Mouse (Mus musculus) ES-E14 (cell line): ENCODE measurements around the gene Bcl11b. TPM values are rescaled to one million over a fixed set of nuclear protein-coding genes. Genes with fewer than 3 reads are reported as not detected.

Source experiments
- DNase-seq: peaks from one replicate; pipeline ENCODE4 v3.0.0-alpha.2; 2013; ENCODE audit warnings: low read depth, low spot score
- H3K27ac ChIP-seq: 2 replicates; pipeline ENCODE4 v1.5.1; 2012; ENCODE audit warnings: low read depth, mild to moderate bottlenecking, low read length, moderate library complexity, mixed read lengths; ENCODE audit not compliant: poor library complexity, insufficient read depth, severe bottlenecking
- H3K36me3 ChIP-seq: 2 replicates; pipeline ENCODE4 v1.6.1; 2012; ENCODE audit warnings: mild to moderate bottlenecking, low read length, moderate library complexity, mixed read lengths; ENCODE audit not compliant: control insufficient read depth, poor library complexity, insufficient read depth, severe bottlenecking
- H3K4me1 ChIP-seq, 2 experiments: fragments of 150-350 bp in 1 of 2; sonication (generic) in 1 of 2; 2 replicates each; pipeline ENCODE4 v1.6.1; 2012; ENCODE audit warnings: low read length in 2 of 2, mild to moderate bottlenecking in 1 of 2, mixed read lengths in 1 of 2; ENCODE audit not compliant: control insufficient read depth in 2 of 2, insufficient read depth in 2 of 2, poor library complexity in 1 of 2
- H3K4me3 ChIP-seq, 2 experiments: fragments of 150-350 bp in 1 of 2; sonication (generic) in 1 of 2; 2 replicates each; pipeline ENCODE4 v1.5.1; 2012; ENCODE audit warnings: low read length in 2 of 2, low read depth in 1 of 2, mild to moderate bottlenecking in 1 of 2, mixed read lengths in 1 of 2; ENCODE audit not compliant: insufficient read depth in 1 of 2, poor library complexity in 1 of 2, severe bottlenecking in 1 of 2
- H3K9ac ChIP-seq: 2 replicates; pipeline ENCODE4 v1.6.1; 2012; ENCODE audit warnings: low read depth, mild to moderate bottlenecking, low read length, mixed read lengths; ENCODE audit not compliant: poor library complexity, insufficient read depth, severe bottlenecking
- H3K9me3 ChIP-seq: fragments of 150-350 bp; sonication (generic); 2 replicates; pipeline ENCODE4 v1.6.1; 2012; ENCODE audit warnings: low read depth, mild to moderate bottlenecking, low read length; ENCODE audit not compliant: control insufficient read depth, insufficient read depth
- CHD2 ChIP-seq: IDR thresholded peaks from 2 replicates; pipeline ENCODE4 v1.6.1; 2014; ENCODE audit warnings: mild to moderate bottlenecking, low read depth, low read length, inconsistent platforms
- HCFC1 ChIP-seq: IDR thresholded peaks from 2 replicates; pipeline ENCODE4 v1.6.1; 2012; ENCODE audit warnings: low read length, inconsistent platforms, borderline replicate concordance; ENCODE audit not compliant: insufficient read depth
- MAFK ChIP-seq: IDR thresholded peaks from 2 replicates; pipeline ENCODE4 v1.6.1; 2014; ENCODE audit warnings: mild to moderate bottlenecking, low read depth, low read length, inconsistent platforms; ENCODE audit not compliant: insufficient read depth
- ZC3H11A ChIP-seq: IDR thresholded peaks from 2 replicates; pipeline ENCODE4 v1.6.1; 2012; ENCODE audit warnings: low read depth, mild to moderate bottlenecking, inconsistent platforms, low read length, borderline replicate concordance
- ZNF384 ChIP-seq: IDR thresholded peaks from 2 replicates; pipeline ENCODE4 v1.6.1; 2012; ENCODE audit warnings: low read depth, low read length, inconsistent platforms
- in situ Hi-C, 2 experiments: fragments of 600-800 bp; cut with MboI; formaldehyde crosslinking; loops; one replicate each; pipeline ENCODE4 v1.15.1; 2025; ENCODE audit warnings: low sequenced_read_pairs in 2 of 2, inconsistent platforms in 1 of 2; ENCODE audit not compliant: unreplicated experiment in 2 of 2
- total RNA-seq: library from RNA; depleted of rRNA; stranded (reverse); fragments of 300-350 nt; gene quantifications from 2 replicates; pipeline ENCODE4 v1.2.3, GENCODE M21; 2012

Bcl11b gene
- total RNA-seq, 1 experiment = 0.85 TPM

DNA sequence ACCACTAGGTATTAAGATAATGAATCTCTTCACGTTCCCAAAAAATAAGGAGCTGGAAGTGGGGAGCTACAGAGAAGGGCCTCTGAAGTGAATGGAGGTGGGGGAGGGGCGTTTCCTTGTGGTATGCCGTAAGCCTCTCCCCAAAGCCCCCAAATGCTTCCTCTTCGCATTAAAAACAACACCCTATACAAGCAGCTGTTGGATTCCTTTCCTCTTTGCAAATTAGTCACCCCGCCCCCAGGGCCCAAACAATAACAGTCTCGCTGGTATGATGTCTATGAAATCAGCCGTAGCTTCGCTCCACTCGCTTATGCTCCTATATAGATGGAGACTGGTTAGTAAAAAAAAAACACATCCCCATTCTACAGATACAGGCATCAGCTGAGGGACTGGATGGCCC is 25.9 kb downstream of the Bcl11b start:
- in situ Hi-C loops = no loop called here
- 0 out of 4 replicates have a peak overlapping the region, but pooled peaks of 1 of the 2 experiments have one; percentile 0 for H3K4me3 ChIP-seq
- no peak overlapping the region for H3K27ac ChIP-seq
- no peaks in the 10 kb centered on the region for H3K36me3 ChIP-seq
- peaks cover 5 to 18% of the 10 kb centered on the region in 2 experiments; a peak in 3 of 4 replicates for H3K4me1 ChIP-seq
- no peak for DNase-seq
- H3K9ac ChIP-seq = no peak overlapping the region; the same call in 1 of the 2 replicates
- H3K9me3 ChIP-seq = no peaks in the 10 kb centered on the region
- TF ChIP-seq MAFK (no peak), CHD2 (no peak), ZC3H11A (no peak), HCFC1 (no peak), ZNF384 (no peak)

DNA sequence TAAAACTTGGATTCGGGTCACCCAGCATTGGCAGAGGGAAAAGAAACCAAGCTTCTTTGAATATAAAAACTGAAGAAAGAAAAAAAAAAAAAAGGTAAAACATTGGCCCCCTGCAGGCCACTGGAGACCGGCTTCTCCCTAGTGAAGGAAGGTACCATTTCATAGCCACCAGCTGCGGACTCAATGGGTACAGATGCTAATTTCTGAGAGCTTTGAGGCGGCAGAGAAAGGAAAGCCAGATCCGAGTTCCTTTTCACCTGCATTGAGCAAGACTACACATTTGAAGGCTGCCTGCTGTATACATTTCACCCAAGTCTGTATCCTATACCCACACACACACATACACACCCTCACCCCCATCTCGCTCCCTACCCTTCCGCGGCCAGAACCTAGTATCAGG is 26.3 kb downstream of the Bcl11b start:
- H3K36me3 ChIP-seq = no peaks in the 10 kb centered on the region
- DNase-seq = no peak
- no peak for TF ChIP-seq CHD2
- no peak for TF ChIP-seq MAFK
- TF ChIP-seq HCFC1 = no peak
- TF ChIP-seq ZNF384 = peak; percentile 52
- H3K4me1 ChIP-seq = peaks cover 5 to 18% of the 10 kb centered on the region in 2 experiments; a peak in 3 of 4 replicates
- H3K9ac ChIP-seq = no peak overlapping the region
- no peak overlapping the region for H3K4me3 ChIP-seq
- no peaks in the 10 kb centered on the region for H3K9me3 ChIP-seq
- no peak overlapping the region for H3K27ac ChIP-seq
- in situ Hi-C loops = no loop called here

DNA sequence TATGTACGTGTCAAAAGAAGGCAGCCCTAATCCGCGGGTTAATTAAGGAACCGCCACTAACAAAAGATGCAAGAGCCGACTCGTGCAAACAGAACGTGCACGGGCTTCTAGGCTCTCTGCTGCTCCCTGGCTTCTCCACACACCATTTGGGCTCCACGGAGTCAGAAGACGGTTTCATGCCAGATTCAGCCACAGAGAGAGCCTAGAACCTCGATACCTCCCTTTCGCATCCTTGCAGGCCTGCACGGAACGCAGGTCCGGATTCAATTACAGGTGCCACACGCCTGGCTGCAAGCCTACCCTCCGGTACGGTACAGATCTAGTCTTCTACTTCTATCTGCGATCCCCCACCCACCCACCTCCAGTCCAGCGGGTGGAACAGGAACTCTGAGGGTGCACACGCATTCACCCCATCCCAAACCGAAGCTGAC is 26.8 kb downstream of the Bcl11b start:
- TF ChIP-seq HCFC1 = no peak
- TF ChIP-seq CHD2 = no peak
- TF ChIP-seq MAFK = no peak
- TF ChIP-seq ZC3H11A = no peak
- H3K9ac ChIP-seq = no peak overlapping the region

DNA sequence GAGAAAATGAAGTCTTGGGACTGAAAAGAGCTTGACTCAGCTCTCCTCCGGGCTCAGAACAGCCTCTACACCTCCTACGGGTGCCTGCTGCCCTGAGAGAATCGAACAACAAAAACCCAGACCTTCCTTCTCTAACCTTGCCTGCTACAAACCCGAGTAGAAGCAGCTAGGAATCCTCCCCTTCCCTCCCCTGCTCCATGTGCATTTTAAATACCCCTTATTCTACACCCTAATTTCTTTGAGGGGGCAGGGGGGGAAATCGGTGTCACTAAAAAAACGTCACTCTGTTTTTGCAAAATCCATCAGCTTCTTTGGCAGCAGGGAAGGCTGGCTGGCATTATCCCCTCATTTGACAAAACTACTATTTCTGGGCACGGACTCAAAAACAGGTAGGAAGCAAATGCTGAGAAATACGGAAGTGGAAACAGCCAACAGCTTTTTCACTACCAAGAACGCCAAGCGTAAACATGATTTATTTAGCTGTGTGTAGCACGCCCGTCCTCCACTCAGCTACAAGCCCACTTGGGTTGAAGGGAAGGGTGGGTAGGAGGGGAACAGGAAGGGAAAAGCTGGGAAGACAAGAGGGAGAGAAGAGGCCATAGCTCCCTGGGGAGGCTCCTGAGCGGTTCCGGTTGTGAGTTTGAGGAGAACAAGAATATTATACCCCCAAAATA is 27.4 kb downstream of the Bcl11b start:
- TF ChIP-seq HCFC1 (no peak), MAFK (no peak), CHD2 (no peak), ZNF384 (no peak), ZC3H11A (no peak)
- Histone ChIP-seq H3K9me3 (no peaks in the 10 kb centered on the region), H3K9ac (no peak overlapping the region), H3K36me3 (no peaks in the 10 kb centered on the region), H3K4me1 (peaks cover 4 to 11% of the 10 kb centered on the region in 2 experiments; a peak in 3 of 4 replicates), H3K27ac (no peak overlapping the region), H3K4me3 (no peak overlapping the region)
- DNase-seq = no peak
- in situ Hi-C loops = no loop called here

More for the DNA sequence above, 26.8 kb downstream of the Bcl11b start:
- Histone ChIP-seq H3K4me3 (no peak overlapping the region), H3K4me1 (peaks cover 5 to 14% of the 10 kb centered on the region in 2 experiments; a peak in 3 of 4 replicates), H3K36me3 (no peaks in the 10 kb centered on the region), H3K9me3 (no peaks in the 10 kb centered on the region), H3K27ac (no peak overlapping the region)
- DNase-seq = no peak
- in situ Hi-C loops = no loop called here
